Comparison of ENCODE assay signal across 21 mouse cellular contexts in genomic region chr6:49410830-49411229, GRCm38 (mm10). TPM values are rescaled to one million over a fixed set of nuclear protein-coding genes. Genes with fewer than 3 reads are reported as not detected.
A peak's percentile ranks its signal among the peaks of the same experiment; 100 is the strongest.
DNase-seq lines count a peak whose midpoint lies in the region; ATAC-seq and TF ChIP-seq lines count a peak whose summit lies in the region.
"Had no signal": no experiment of that assay in that cellular context is flagged by ENCODE, and none has a peak within 500 bp of the region (broad histone marks: within the 10 kb centered on the region; RNA-seq: fewer than 3 reads in every experiment).

No protein-coding gene starts in this region.

- H3K27me3 ChIP-seq in liver, adult 2 months (ENCODE audit: control insufficient read depth, insufficient read depth, low read length), result no peaks in the 10 kb centered on the region
- H3K27me3 ChIP-seq in intestine, embryonic 15.5 days (replicated peaks), result no peaks in the 10 kb centered on the region
- H3K27me3 ChIP-seq: embryonic facial prominence, embryonic 15.5 days; forebrain, embryonic 15.5 days; heart, embryonic 12.5 days had no signal

- H3K4me2 ChIP-seq in intestine, embryonic 15.5 days (replicated peaks), result no peak overlapping the region
- H3K4me2 ChIP-seq: embryonic facial prominence, embryonic 15.5 days; forebrain, embryonic 15.5 days; heart, embryonic 12.5 days; hindbrain, embryonic 14.5 days had no signal

- no peak for TF ChIP-seq POLR2A in liver, adult 2 months (IDR thresholded peaks at IDR 0.05; ENCODE audit: extremely low read depth, insufficient read depth, low read length)
- no peak for TF ChIP-seq POLR2A in bone marrow macrophage, adult 2 months (IDR thresholded peaks at IDR 0.05; ENCODE audit: borderline replicate concordance, low read depth, low read length)

- H3K27ac ChIP-seq in liver, adult 2 months (replicated peaks; ENCODE audit: insufficient read depth, low read depth, low read length), result no peak overlapping the region
- peak overlapping the region; percentile 56 for H3K27ac ChIP-seq in bone marrow macrophage, adult 2 months (ENCODE audit: insufficient read depth, low read depth, low read length)
- H3K27ac ChIP-seq in intestine, embryonic 15.5 days, result no peak overlapping the region
- H3K27ac ChIP-seq: embryonic facial prominence, embryonic 15.5 days; forebrain, embryonic 15.5 days; hindbrain, embryonic 10.5 days; hindbrain, embryonic 14.5 days had no signal

- ATAC-seq in intestine, embryonic 15.5 days, result peak; percentile 82
- ATAC-seq: activated CD4-positive, CD25-positive, alpha-beta regulatory T cell, adult 4 months; forebrain, embryonic 15.5 days had no signal

- H3K4me3 ChIP-seq in liver, adult 2 months (ENCODE audit: insufficient read depth, low read depth, low read length), result no peak overlapping the region
- H3K4me3 ChIP-seq in bone marrow macrophage, adult 2 months (ENCODE audit: insufficient read depth, low read length), result no peak overlapping the region
- H3K4me3 ChIP-seq in intestine, embryonic 15.5 days (replicated peaks), result no peak overlapping the region
- H3K4me3 ChIP-seq: embryonic facial prominence, embryonic 15.5 days; erythroblast, embryonic 14.5 days; forebrain, embryonic 15.5 days; heart, embryonic 12.5 days; hindbrain, embryonic 10.5 days had no signal

- no peaks in the 10 kb centered on the region for H3K9me3 ChIP-seq in intestine, embryonic 15.5 days
- H3K9me3 ChIP-seq: embryonic facial prominence, embryonic 15.5 days; forebrain, embryonic 15.5 days; heart, embryonic 12.5 days; hindbrain, embryonic 10.5 days had no signal

- no peaks in the 10 kb centered on the region for H3K36me3 ChIP-seq in liver, adult 2 months (ENCODE audit: control insufficient read depth, insufficient read depth, low read length)
- H3K36me3 ChIP-seq in intestine, embryonic 15.5 days, result no peaks in the 10 kb centered on the region
- H3K36me3 ChIP-seq: embryonic facial prominence, embryonic 15.5 days; forebrain, embryonic 15.5 days; heart, embryonic 12.5 days; hindbrain, embryonic 10.5 days had no signal

- H3K4me1 ChIP-seq in liver, adult 2 months (ENCODE audit: control insufficient read depth, insufficient read depth, low read length), result no peaks in the 10 kb centered on the region
- H3K4me1 ChIP-seq in bone marrow macrophage, adult 2 months (ENCODE audit: control insufficient read depth, insufficient read depth, low read length), result peaks cover 12% of the 10 kb centered on the region
- no peaks in the 10 kb centered on the region for H3K4me1 ChIP-seq in intestine, embryonic 15.5 days (replicated peaks)
- H3K4me1 ChIP-seq: embryonic facial prominence, embryonic 15.5 days; forebrain, embryonic 15.5 days; heart, embryonic 12.5 days; hindbrain, embryonic 10.5 days had no signal

- 46% methylated on average over 3 of the region's 3 CpGs for WGBS in liver, adult 2 months
- WGBS in intestine, embryonic 15.5 days, result 71% methylated on average over 3 of the region's 3 CpGs

- peak; percentile 0 for DNase-seq in liver, adult 2 months (ENCODE audit: extremely low read depth, low read depth, low spot score)
- no peak for DNase-seq in liver
- DNase-seq in telencephalon, adult 2 months (ENCODE audit: low read depth, low spot score), result peak; percentile 17
- DNase-seq in left cerebral cortex, adult 18-20 months (ENCODE audit: low spot score in 2 of 2), result no peak
- DNase-seq in left cerebral cortex, postnatal 4 days, result no peak
- no peak for DNase-seq in right cerebral cortex, postnatal 36 days (ENCODE audit: low spot score in 2 of 2)
- DNase-seq: adrenal gland, adult 8-10 months; cerebellum, adult 11-12 months; cerebellum, adult 9-10 months; cerebellum, postnatal 36 days; gastrocnemius, postnatal 14 days had no signal

- no peaks in the 10 kb centered on the region for H3K79me2 ChIP-seq in liver, adult 2 months (ENCODE audit: control insufficient read depth, insufficient read depth, low read length)

- intact Hi-C loops in left cerebral cortex, postnatal 4 days (cut with DNase I), result no loop called here

- TF ChIP-seq CTCF in liver, adult 2 months (IDR thresholded peaks at IDR 0.05; ENCODE audit: low read depth, low read length), result no peak
- TF ChIP-seq CTCF in bone marrow macrophage, adult 2 months (IDR thresholded peaks at IDR 0.05; ENCODE audit: low read depth, low read length), result no peak

- H3K9ac ChIP-seq in liver, adult 2 months (ENCODE audit: low read depth, low read length), result no peak overlapping the region
- no peak overlapping the region for H3K9ac ChIP-seq in intestine, embryonic 15.5 days
- H3K9ac ChIP-seq: embryonic facial prominence, embryonic 15.5 days; forebrain, embryonic 15.5 days; heart, embryonic 12.5 days; hindbrain, embryonic 14.5 days had no signal

RNA-seq across cellular contexts. Expression of gene Stk31, which starts 15.4 kb away (rescaled TPM):
- not detected in 2 replicates for total RNA-seq in liver, adult 2 months (2014; rRNA removed)
- polyA plus RNA-seq in liver, adult 2 months (2012; rRNA removed), result not detected in 2 replicates
- polyA plus RNA-seq in bone marrow macrophage, adult 2 months (2012; ENCODE audit: insufficient read depth, insufficient read length, missing spikeins), result not detected in 2 replicates
- 0.06 TPM in 1 of 2 replicates, not detected in the other for polyA plus RNA-seq in intestine, embryonic 15.5 days (2015; fragmentation: Nextera tagmentation; extraction: Ambion mirVana)
- total RNA-seq in left cerebral cortex, adult 18-20 months (2021), result 1 to 10 TPM; 1.4 to 1.6 TPM
- total RNA-seq in left cerebral cortex, postnatal 4 days (2021), result 1 to 10 TPM in 1 of 2 experiments, under 1 TPM in 1; 0.95 to 1.1 TPM
- total RNA-seq: granulocyte monocyte progenitor cell, adult 5-6 weeks had no signal
- polyA plus RNA-seq: activated CD4-positive, CD25-positive, alpha-beta regulatory T cell, adult 4 months; embryonic facial prominence, embryonic 15.5 days; erythroblast, embryonic 14.5 days; hindbrain, embryonic 10.5 days had no signal

RNA-seq across cellular contexts. Expression of gene Fam221a, which starts 43.3 kb away (rescaled TPM):
- 0.67 and 0.83 TPM in 2 replicates for total RNA-seq in liver, adult 2 months (2014; rRNA removed)
- 0.14 and 0.17 TPM in 2 replicates for polyA plus RNA-seq in liver, adult 2 months (2012; rRNA removed)
- polyA plus RNA-seq in bone marrow macrophage, adult 2 months (2012; ENCODE audit: insufficient read depth, insufficient read length, missing spikeins), result 2.8 and 4.0 TPM in 2 replicates
- 4.7 and 6.6 TPM in 2 replicates for polyA plus RNA-seq in intestine, embryonic 15.5 days (2015; fragmentation: Nextera tagmentation; extraction: Ambion mirVana)
- total RNA-seq in left cerebral cortex, adult 18-20 months (2021), result 1 to 10 TPM; 1.2 to 1.3 TPM
- total RNA-seq in left cerebral cortex, postnatal 4 days (2021), result 1 to 10 TPM; 2.4 to 2.9 TPM

Comparison
In these comparisons a context has a peak if more than half of its experiments do, and no peak if none do; other contexts are left out.
1. DNase-seq: peak in liver, adult 2 months (single experiment) and telencephalon, adult 2 months (single experiment); none in liver (single experiment), left cerebral cortex, adult 18-20 months (0 of 2), left cerebral cortex, postnatal 4 days (single experiment) and right cerebral cortex, postnatal 36 days (0 of 2).